14 mouse cellular contexts compared by ENCODE assay signal in genomic region chr12:31747301-31747700, GRCm38 (mm10). TPM values are rescaled to one million over a fixed set of nuclear protein-coding genes. Genes with fewer than 3 reads are reported as not detected.
"Had no signal": no experiment of that assay in that cellular context is flagged by ENCODE, and none has a peak within 500 bp of the region (broad histone marks: within the 10 kb centered on the region; RNA-seq: fewer than 3 reads in every experiment).

No protein-coding gene starts in this region.

- DNase-seq: lung, adult 18-20 months; lung, embryonic 14.5 days; lung, postnatal 10 days; lung, postnatal 4 days; midbrain, embryonic 14.5 days; retina, postnatal 1 day; right cerebral cortex, adult 18-20 months; right cerebral cortex, postnatal 25 days; right cerebral cortex, postnatal 4 days; spleen, adult 18-20 months; thymus, adult 18-20 months; thymus, postnatal 14 days; thymus, postnatal 36 days had no signal

RNA-seq across cellular contexts. Expression of gene Gpr22, which starts 33.6 kb away (rescaled TPM):
- total RNA-seq: megakaryocyte-erythroid progenitor cell, adult 5-6 weeks had no signal
